Comparison of ENCODE assay signal across 23 mouse cellular contexts in genomic region chr9:59914761-59915160, GRCm38 (mm10). TPM values are rescaled to one million over a fixed set of nuclear protein-coding genes. Genes with fewer than 3 reads are reported as not detected.
DNase-seq lines count a peak whose midpoint lies in the region; ATAC-seq and TF ChIP-seq lines count a peak whose summit lies in the region.
"Had no signal": no experiment of that assay in that cellular context is flagged by ENCODE, and none has a peak within 500 bp of the region (broad histone marks: within the 10 kb centered on the region; RNA-seq: fewer than 3 reads in every experiment).

No protein-coding gene starts in this region.

- H3K79me2 ChIP-seq in MEL (ENCODE audit: control insufficient read depth, insufficient read depth, low read length, poor library complexity): no peaks in the 10 kb centered on the region

- intact Hi-C loops in left cerebral cortex, postnatal 10 days (cut with DNase I): no loop called here

- no peaks in the 10 kb centered on the region for H3K4me1 ChIP-seq in midbrain, embryonic 11.5 days (ENCODE audit: control insufficient read depth, insufficient read depth, low read length)
- no peaks in the 10 kb centered on the region for H3K4me1 ChIP-seq in midbrain, embryonic 13.5 days (replicated peaks)
- H3K4me1 ChIP-seq in MEL (ENCODE audit: control insufficient read depth in 1 of 2, insufficient read depth in 2 of 2, low read length in 2 of 2): peaks cover 0 to 9% of the 10 kb centered on the region in 2 experiments; a peak in 2 of 4 replicates

- no peak for TF ChIP-seq POLR2A in MEL (IDR thresholded peaks at IDR 0.05; ENCODE audit: control insufficient read depth in 1 of 2, insufficient read depth in 1 of 2, low read depth in 1 of 2, low read length in 2 of 2, poor library complexity in 1 of 2)

- H3K4me3 ChIP-seq in midbrain, embryonic 11.5 days (ENCODE audit: low read depth, low read length): no peak overlapping the region
- no peak overlapping the region for H3K4me3 ChIP-seq in midbrain, embryonic 13.5 days (replicated peaks)
- H3K4me3 ChIP-seq in MEL (ENCODE audit: control insufficient read depth in 1 of 2, insufficient read depth in 1 of 2, low read depth in 2 of 2, low read length in 2 of 2): no peak overlapping the region

- no peaks in the 10 kb centered on the region for H3K9me3 ChIP-seq in midbrain, embryonic 11.5 days (ENCODE audit: control insufficient read depth, low read length)
- H3K9me3 ChIP-seq in midbrain, embryonic 13.5 days: no peaks in the 10 kb centered on the region
- no peaks in the 10 kb centered on the region for H3K9me3 ChIP-seq in MEL (replicated peaks; ENCODE audit: insufficient read depth, low read length)
- H3K9me3 ChIP-seq: G1E had no signal

- ATAC-seq in midbrain, embryonic 11.5 days (ENCODE audit: low FRiP score): no peak
- ATAC-seq in midbrain, embryonic 13.5 days: no peak
- ATAC-seq: activated CD4-positive, CD25-positive, alpha-beta regulatory T cell, adult 4 months; CD4-positive, CD25-positive, alpha-beta regulatory T cell, adult 4 months; Patski had no signal

- WGBS in midbrain, embryonic 11.5 days: 91% methylated on average over 1 of the region's 1 CpGs
- whole genome bisulfite sequencing in midbrain, embryonic 13.5 days: 96% methylated on average over 1 of the region's 1 CpGs

- H3K36me3 ChIP-seq in midbrain, embryonic 11.5 days (ENCODE audit: control insufficient read depth, insufficient read depth, low read length): no peaks in the 10 kb centered on the region
- peaks cover 21% of the 10 kb centered on the region for H3K36me3 ChIP-seq in midbrain, embryonic 13.5 days
- H3K36me3 ChIP-seq in MEL (ENCODE audit: control insufficient read depth in 1 of 2, insufficient read depth in 2 of 2, low read length in 2 of 2): peaks cover 0 to 11% of the 10 kb centered on the region in 2 experiments; a peak in 2 of 4 replicates

- no peak overlapping the region for H3K27ac ChIP-seq in midbrain, embryonic 11.5 days (ENCODE audit: low read depth, low read length)
- H3K27ac ChIP-seq in midbrain, embryonic 13.5 days: no peak overlapping the region
- H3K27ac ChIP-seq in MEL (ENCODE audit: control insufficient read depth, low read depth, low read length): no peak overlapping the region

- no peak for TF ChIP-seq CTCF in MEL (IDR thresholded peaks at IDR 0.05 in 2 of 3, conservative IDR thresholded peaks at IDR 0.05 in 1 of 3; ENCODE audit: control insufficient read depth in 1 of 3, insufficient read depth in 1 of 3, low read depth in 2 of 3, low read length in 3 of 3, poor library complexity in 1 of 3, severe bottlenecking in 1 of 3)

- H3K9ac ChIP-seq in midbrain, embryonic 11.5 days (ENCODE audit: low read length): no peak overlapping the region
- no peak overlapping the region for H3K9ac ChIP-seq in midbrain, embryonic 13.5 days (replicated peaks)
- H3K9ac ChIP-seq in MEL (ENCODE audit: control insufficient read depth, low read depth, low read length, poor library complexity, severe bottlenecking): no peak overlapping the region

- H3K4me2 ChIP-seq in midbrain, embryonic 11.5 days: no peak overlapping the region
- H3K4me2 ChIP-seq in midbrain, embryonic 13.5 days (replicated peaks): no peak overlapping the region

- no peaks in the 10 kb centered on the region for H3K27me3 ChIP-seq in midbrain, embryonic 11.5 days (ENCODE audit: control insufficient read depth, insufficient read depth, low read length)
- H3K27me3 ChIP-seq in midbrain, embryonic 13.5 days: no peaks in the 10 kb centered on the region
- H3K27me3 ChIP-seq in MEL (ENCODE audit: control insufficient read depth in 1 of 2, insufficient read depth in 2 of 2, low read length in 2 of 2): no peaks in the 10 kb centered on the region
- H3K27me3 ChIP-seq: CH12.LX, Patski had no signal

- peak; percentile 17 to 63; a peak in 1 of 4 replicates for TF ChIP-seq EP300 in MEL (IDR thresholded peaks at IDR 0.05; ENCODE audit: low read depth in 1 of 2, low read length in 2 of 2)

- TF ChIP-seq RAD21 in MEL (IDR thresholded peaks at IDR 0.05; ENCODE audit: low read depth, low read length): no peak

- peak; percentile 31 for DNase-seq in midbrain, embryonic 11.5 days (ENCODE audit: low spot score, missing footprints)
- DNase-seq in MEL (ENCODE audit: low read depth, low spot score): peak; percentile 18
- DNase-seq in left cerebral cortex, postnatal 10 days (ENCODE audit: extremely low spot score in 1 of 2, low spot score in 2 of 2): no peak
- DNase-seq: adrenal gland, adult 2 months; adrenal gland, adult 8-10 months; adrenal gland, postnatal 10 days; adrenal gland, postnatal 14 days; adrenal gland, postnatal 25 days; adrenal gland, postnatal 36 days; B cell, adult 2 months; cerebellum, adult 11 months; cerebellum, adult 11-12 months; cerebellum, adult 18-20 months; cerebellum, adult 2 months had no signal

TF ChIP-seq in MEL, 35 proteins besides CTCF, POLR2A, EP300 and RAD21:
- TF ChIP-seq MYC (IDR thresholded peaks at IDR 0.05; ENCODE audit: low read depth, low read length) (no peak), CHD2 (IDR thresholded peaks at IDR 0.05; ENCODE audit: low read length) (no peak), ELF1 (IDR thresholded peaks at IDR 0.05; ENCODE audit: low read depth, low read length) (no peak), USF1 (IDR thresholded peaks at IDR 0.05; ENCODE audit: low read depth, low read length) (no peak), TCF12 (IDR thresholded peaks at IDR 0.05; ENCODE audit: low read depth, low read length) (peak; percentile 30; the same call in 1 of the 2 replicates), POLR2AphosphoS5 (IDR thresholded peaks at IDR 0.05; ENCODE audit: borderline replicate concordance, low read depth, low read length) (no peak), MEF2A (IDR thresholded peaks at IDR 0.05; ENCODE audit: extremely low read depth, insufficient replicate concordance, low read depth, low read length, poor library complexity, severe bottlenecking) (no peak), BHLHE40 (IDR thresholded peaks at IDR 0.05; ENCODE audit: borderline replicate concordance, low read depth, low read length) (no peak), ZKSCAN1 (IDR thresholded peaks at IDR 0.05; ENCODE audit: low read depth, low read length) (peak; percentile 64; the same call in 1 of the 2 replicates)
TF ChIP-seq in MEL: peak in this region for 2.

RNA-seq across cellular contexts. Expression of gene Nr2e3, which starts 45.7 kb away (rescaled TPM):
- polyA plus RNA-seq in midbrain, embryonic 11.5 days (2014; fragmentation: Nextera tagmentation; extraction: Ambion mirVana): not detected in 2 replicates
- not detected in 2 replicates for polyA plus RNA-seq in midbrain, embryonic 13.5 days (2015; fragmentation: Nextera tagmentation; extraction: Ambion mirVana)
- not detected in 2 replicates for total RNA-seq in MEL (2012; rRNA removed)
- not detected for polyA plus RNA-seq in MEL (2012; ENCODE audit: insufficient read depth in 1 of 2, insufficient read length in 2 of 2, low read depth in 1 of 2, low replicate concordance in 2 of 2, missing spikeins in 1 of 2)
- total RNA-seq in left cerebral cortex, postnatal 10 days (2021): not detected
- total RNA-seq: adrenal gland, adult 18-20 months; adrenal gland, adult 2 months; adrenal gland, adult 8-10 months; adrenal gland, postnatal 10 days; adrenal gland, postnatal 14 days; adrenal gland, postnatal 25 days; adrenal gland, postnatal 36 days; adrenal gland, postnatal 4 days had no signal
- polyA plus RNA-seq: activated CD4-positive, CD25-positive, alpha-beta regulatory T cell, adult 4 months; adrenal gland, adult 2 months; C2C12; CD4-positive, CD25-positive, alpha-beta regulatory T cell, adult 4 months; cerebellum, adult 2 months; G1E; Patski had no signal

Comparison
In these comparisons a context has a peak if more than half of its experiments do, and no peak if none do; other contexts are left out.
1. DNase-seq: peak in midbrain, embryonic 11.5 days (single experiment) and MEL (single experiment); none in left cerebral cortex, postnatal 10 days (0 of 2).